Mouse (Mus musculus) liver, adult 2 months (tissue): ENCODE measurements around the gene Lama5. TPM values are rescaled to one million over a fixed set of nuclear protein-coding genes. Genes with fewer than 3 reads are reported as not detected.

ENCODE experiments used
- DNase-seq: peaks from one replicate; pipeline ENCODE4 v3.0.0-alpha.2; 2011; ENCODE audit warnings: low read depth, low spot score; ENCODE audit errors: extremely low read depth
- H3K27ac ChIP-seq: fragments of 200-500 bp; replicated peaks from 2 replicates; pipeline ENCODE4 v1.5.1; 2012; ENCODE audit warnings: low read depth, mild to moderate bottlenecking, control low read depth, inconsistent platforms, low read length; ENCODE audit not compliant: insufficient read depth
- H3K27me3 ChIP-seq: fragments of 200-500 bp; 2 replicates; pipeline ENCODE4 v1.6.1; 2012; ENCODE audit warnings: mild to moderate bottlenecking, moderate library complexity, low read length, inconsistent platforms; ENCODE audit not compliant: control insufficient read depth, insufficient read depth
- H3K36me3 ChIP-seq: fragments of 200-500 bp; 2 replicates; pipeline ENCODE4 v1.6.1; 2012; ENCODE audit warnings: low read length, inconsistent platforms; ENCODE audit not compliant: control insufficient read depth, insufficient read depth
- H3K4me1 ChIP-seq: fragments of 200-500 bp; 2 replicates; pipeline ENCODE4 v1.6.1; 2011; ENCODE audit warnings: low read length; ENCODE audit not compliant: control insufficient read depth, insufficient read depth
- H3K4me3 ChIP-seq: fragments of 200-500 bp; 2 replicates; pipeline ENCODE4 v1.5.1; 2011; ENCODE audit warnings: low read depth, mild to moderate bottlenecking, control low read depth, low read length, moderate library complexity; ENCODE audit not compliant: insufficient read depth
- H3K79me2 ChIP-seq: fragments of 200-500 bp; 2 replicates; pipeline ENCODE4 v1.6.1; 2012; ENCODE audit warnings: inconsistent platforms, mild to moderate bottlenecking, low read length, moderate library complexity; ENCODE audit not compliant: control insufficient read depth, insufficient read depth
- H3K9ac ChIP-seq: fragments of 200-500 bp; 2 replicates; pipeline ENCODE4 v1.6.1; 2012; ENCODE audit warnings: low read depth, mild to moderate bottlenecking, control low read depth, inconsistent platforms, low read length
- CTCF ChIP-seq: fragments of 200-500 bp; IDR thresholded peaks from 2 replicates; pipeline ENCODE4 v1.5.1; 2011; ENCODE audit warnings: low read depth, low read length, control low read depth
- POLR2A ChIP-seq: fragments of 200-500 bp; IDR thresholded peaks from 2 replicates; pipeline ENCODE4 v1.6.1; 2011; ENCODE audit warnings: low read length, control low read depth; ENCODE audit not compliant: insufficient read depth; ENCODE audit errors: extremely low read depth
- WGBS: fragments of 180-500 bp; shearing (Covaris S2); methylation state at CpG from one replicate; pipeline ENCODE4 v1.1.7; 2018; 5-methylcytosine and 5-hydroxymethylcytosine counted together
- polyA plus RNA-seq: library from polyadenylated mRNA; depleted of rRNA; stranded (reverse); fragments of >200 nt; gene quantifications from 2 replicates; pipeline ENCODE4 v1.2.3, GENCODE M21; 2012
- total RNA-seq: library from RNA; depleted of rRNA; stranded (reverse); fragments of >200 nt; gene quantifications from 2 replicates; pipeline ENCODE4 v1.2.3, GENCODE M21; 2014

The Lama5 gene
- total and polyA plus RNA-seq, 2 experiments = 0.65 to 4.0 TPM

DNA sequence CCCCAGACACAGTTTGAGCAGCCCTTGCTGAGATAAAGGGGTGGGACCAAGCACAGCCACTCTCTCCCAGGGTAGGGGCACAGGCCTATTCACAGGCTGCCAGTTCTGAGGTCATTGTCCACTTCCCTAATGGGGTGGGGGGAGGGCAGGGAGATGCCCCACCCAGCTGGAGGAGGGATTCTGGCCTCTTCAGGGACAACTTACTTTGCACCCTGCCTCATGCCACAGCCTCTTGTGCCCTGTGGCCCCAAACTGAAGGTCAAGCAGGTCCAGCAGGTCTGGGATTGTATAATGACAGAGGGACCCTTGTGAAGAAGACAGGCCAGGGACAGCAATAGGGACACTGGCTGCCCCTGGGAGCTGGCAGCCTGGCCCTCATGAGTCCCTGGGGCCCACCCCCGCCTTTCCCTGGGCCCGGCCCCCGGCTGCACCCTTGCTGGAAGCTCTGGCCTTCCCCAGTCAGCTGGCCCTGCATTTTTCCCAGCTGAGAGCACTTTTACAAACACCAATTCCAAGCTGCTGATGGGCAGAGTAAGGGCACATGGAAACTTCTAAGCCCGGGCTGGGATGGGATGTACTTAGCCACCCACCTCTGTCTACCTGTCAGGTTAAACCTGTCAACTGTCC lies 11.2 kb downstream of the Lama5 start:
- no peak overlapping the region for H3K9ac ChIP-seq
- no peaks in the 10 kb centered on the region for H3K27me3 ChIP-seq
- DNase-seq = no peak
- no peaks in the 10 kb centered on the region for H3K36me3 ChIP-seq
- no peak overlapping the region for H3K27ac ChIP-seq
- H3K4me1 ChIP-seq = peaks cover 11% of the 10 kb centered on the region; the same call in 1 of the 2 replicates
- H3K79me2 ChIP-seq = no peaks in the 10 kb centered on the region
- no peak for TF ChIP-seq POLR2A
- TF ChIP-seq CTCF = no peak
- no peak overlapping the region for H3K4me3 ChIP-seq
- 76% methylated on average over 4 of the region's 4 CpGs for WGBS

DNA sequence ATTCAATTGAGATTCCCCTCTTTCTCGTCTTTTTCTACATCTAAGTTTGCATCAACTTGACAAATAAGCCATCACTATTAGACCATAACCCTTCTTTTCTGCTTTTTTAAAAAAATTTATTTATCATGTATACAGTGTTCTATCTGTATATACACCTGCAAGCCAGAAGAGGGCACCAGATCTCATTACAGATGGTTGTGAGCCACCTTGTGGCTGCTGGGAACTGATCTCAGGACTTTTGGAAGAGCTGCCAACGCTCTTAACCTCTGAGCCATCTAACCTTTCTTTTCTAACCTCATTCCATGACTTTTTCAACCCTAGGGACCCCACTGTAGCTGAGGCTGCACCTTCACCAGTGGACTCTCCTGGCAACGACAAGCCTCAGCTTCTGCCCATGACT lies 13.4 kb downstream of the Lama5 start:
- H3K36me3 ChIP-seq = no peaks in the 10 kb centered on the region
- no peaks in the 10 kb centered on the region for H3K79me2 ChIP-seq
- H3K9ac ChIP-seq = no peak overlapping the region
- no peaks in the 10 kb centered on the region for H3K4me1 ChIP-seq
- WGBS = 96% methylated on average over 3 of the region's 3 CpGs
- H3K27ac ChIP-seq = no peak overlapping the region
- no peak overlapping the region for H3K4me3 ChIP-seq
- H3K27me3 ChIP-seq = no peaks in the 10 kb centered on the region
- TF ChIP-seq POLR2A (no peak), CTCF (0 out of 2 replicates have a peak, but pooled peaks have one; percentile 1)
- no peak for DNase-seq

DNA sequence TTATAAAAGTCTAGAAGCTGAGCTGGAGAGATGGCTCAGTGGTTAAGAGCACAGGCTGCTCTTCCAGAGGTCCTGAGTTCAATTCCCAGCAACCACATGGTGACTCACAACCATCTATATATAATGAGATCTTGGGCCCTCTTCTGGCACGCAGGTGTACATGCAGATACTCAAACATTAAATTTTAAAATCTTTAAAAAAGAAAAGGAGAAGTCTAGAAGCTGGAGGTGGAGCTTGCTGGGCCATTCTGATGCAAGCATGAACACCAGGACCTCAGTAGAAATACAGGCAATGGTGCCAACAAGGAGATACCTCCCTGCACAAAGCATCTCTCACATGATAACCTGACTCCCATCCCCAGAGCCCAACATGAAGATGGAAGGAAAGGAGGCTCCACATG lies 16.7 kb downstream of the Lama5 start:
- no peak overlapping the region for H3K27ac ChIP-seq
- H3K9ac ChIP-seq = no peak overlapping the region
- TF ChIP-seq CTCF (no peak), POLR2A (no peak)
- H3K36me3 ChIP-seq = no peaks in the 10 kb centered on the region
- H3K4me1 ChIP-seq = no peaks in the 10 kb centered on the region
- H3K79me2 ChIP-seq = no peaks in the 10 kb centered on the region
- no peaks in the 10 kb centered on the region for H3K27me3 ChIP-seq
- WGBS = 76% methylated on average over 1 of the region's 1 CpGs
- DNase-seq = no peak
- no peak overlapping the region for H3K4me3 ChIP-seq

DNA sequence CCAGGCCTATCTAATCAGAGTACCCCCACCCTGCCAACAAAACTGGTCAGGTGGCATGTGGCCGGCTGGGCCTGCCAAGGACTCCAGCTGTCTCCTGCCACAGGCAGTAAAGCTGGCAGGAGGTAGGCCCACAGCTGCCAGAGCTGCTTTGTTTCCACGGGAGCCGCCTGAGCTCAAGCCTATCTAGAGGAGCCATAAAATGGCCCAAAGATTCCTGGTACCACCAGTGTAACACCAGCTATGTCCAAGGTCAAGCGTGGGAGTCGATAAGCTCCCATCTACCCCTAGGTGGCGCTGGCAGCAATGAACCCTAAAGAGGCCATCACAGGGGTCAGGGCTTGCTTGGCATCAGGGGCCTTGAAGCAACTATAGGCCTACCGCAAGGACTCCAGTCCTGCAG lies 17.8 kb downstream of the Lama5 start:
- Histone ChIP-seq H3K27me3 (no peaks in the 10 kb centered on the region), H3K79me2 (no peaks in the 10 kb centered on the region), H3K36me3 (no peaks in the 10 kb centered on the region), H3K4me3 (no peak overlapping the region), H3K9ac (no peak overlapping the region), H3K4me1 (no peaks in the 10 kb centered on the region), H3K27ac (no peak overlapping the region)
- peak; percentile 20 for DNase-seq
- peak; percentile 78 for TF ChIP-seq CTCF
- no peak for TF ChIP-seq POLR2A
- WGBS = 68% methylated on average over 7 of the region's 7 CpGs

DNA sequence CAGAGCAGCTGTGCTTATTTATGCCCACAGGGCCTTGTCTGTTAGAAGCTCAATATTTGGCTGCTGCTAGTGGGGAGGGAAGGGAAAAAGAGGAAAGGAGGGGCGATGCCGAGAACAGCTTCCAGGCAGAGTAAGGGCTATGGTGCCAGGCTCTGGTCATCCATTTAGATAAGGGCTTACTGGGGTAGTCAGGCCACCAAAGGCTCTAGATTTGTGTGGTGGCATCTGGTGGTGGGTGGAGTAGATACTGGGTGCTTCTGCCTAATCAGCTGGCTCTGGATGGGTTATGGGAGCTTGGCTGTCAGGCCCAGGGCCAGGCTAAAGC lies 19.7 kb downstream of the Lama5 start:
- Histone ChIP-seq H3K79me2 (no peaks in the 10 kb centered on the region), H3K9ac (no peak overlapping the region), H3K27me3 (no peaks in the 10 kb centered on the region), H3K4me3 (no peak overlapping the region), H3K27ac (no peak overlapping the region), H3K36me3 (no peaks in the 10 kb centered on the region), H3K4me1 (no peaks in the 10 kb centered on the region)
- no peak for TF ChIP-seq POLR2A
- no peak for TF ChIP-seq CTCF
- DNase-seq = no peak
- WGBS = 88% methylated on average over 2 of the region's 2 CpGs

DNA sequence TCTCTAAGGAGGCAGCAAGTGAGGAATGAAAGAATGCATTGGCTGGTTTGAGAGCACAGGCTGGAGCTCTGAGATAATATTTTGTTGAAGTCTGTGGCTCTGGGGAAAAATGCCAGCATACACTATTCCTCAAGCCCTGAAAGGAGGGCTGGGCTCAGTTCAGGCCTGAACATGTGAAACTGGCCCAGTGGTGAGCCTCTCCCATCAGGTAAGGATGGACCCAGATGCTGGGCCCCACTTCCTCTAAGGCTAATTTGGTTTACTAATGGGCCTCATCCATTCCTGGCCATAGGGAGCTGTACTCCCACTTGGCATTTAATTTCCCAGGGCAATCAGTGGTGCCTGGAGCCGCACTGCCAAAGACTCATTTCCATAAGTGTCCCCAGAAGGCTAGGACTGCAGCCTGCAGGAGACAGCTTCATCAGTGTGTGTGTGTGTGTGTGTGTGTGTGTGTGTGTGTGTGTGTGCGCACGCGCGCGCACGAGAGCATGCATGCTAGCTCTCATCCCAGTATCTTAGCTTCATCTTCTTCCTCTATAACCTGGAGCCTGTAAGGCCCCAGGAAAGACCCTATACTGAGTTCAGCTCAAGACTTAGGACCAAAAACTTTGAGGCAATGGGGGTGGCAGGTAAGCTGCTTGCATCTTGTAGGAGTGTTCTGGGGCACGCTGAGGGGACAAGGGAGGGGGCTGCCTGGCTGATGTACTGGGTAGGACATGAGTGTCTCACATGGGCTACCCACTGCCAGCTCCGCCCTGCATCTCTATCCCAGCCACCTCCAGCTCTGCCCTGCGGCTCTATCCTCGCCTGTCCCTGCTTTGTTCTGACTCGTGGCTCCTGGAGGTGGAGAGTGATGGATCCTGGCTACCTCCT lies 20.3 kb downstream of the Lama5 start:
- H3K27me3 ChIP-seq = no peaks in the 10 kb centered on the region
- no peak overlapping the region for H3K27ac ChIP-seq
- no peaks in the 10 kb centered on the region for H3K79me2 ChIP-seq
- H3K9ac ChIP-seq = no peak overlapping the region
- H3K36me3 ChIP-seq = no peaks in the 10 kb centered on the region
- WGBS = 94% methylated on average over 12 of the region's 12 CpGs
- DNase-seq = no peak
- H3K4me3 ChIP-seq = no peak overlapping the region
- no peaks in the 10 kb centered on the region for H3K4me1 ChIP-seq
- TF ChIP-seq POLR2A (no peak), CTCF (no peak)
